Mouse (Mus musculus) midbrain, embryonic 12.5 days (tissue): Measurements from ENCODE around the gene Lrrc74a. TPM values are rescaled to one million over a fixed set of nuclear protein-coding genes. Genes with fewer than 3 reads are reported as not detected.
A peak's percentile ranks its signal among the peaks of the same experiment; 100 is the strongest.

Experiments
- ATAC-seq: fragments of 200-750 bp; cut with Nextera tagmentation; 2 replicates; pipeline ENCODE4 v1.8.0; 2017; ENCODE audit warnings: low read depth, moderate TSS enrichment, moderate library complexity; ENCODE audit not compliant: low FRiP score
- H3K27ac ChIP-seq: fragments of 300-500 bp; sonication (generic); replicated peaks from 2 replicates; pipeline ENCODE4 v1.5.1; 2016; ENCODE audit warnings: mild to moderate bottlenecking
- H3K27me3 ChIP-seq: fragments of 300-500 bp; sonication (generic); 2 replicates; pipeline ENCODE4 v1.6.1; 2016; ENCODE audit warnings: mild to moderate bottlenecking
- H3K36me3 ChIP-seq: fragments of 300-500 bp; sonication (generic); 2 replicates; pipeline ENCODE4 v1.6.1; 2016
- H3K4me1 ChIP-seq: fragments of 300-500 bp; sonication (generic); 2 replicates; pipeline ENCODE4 v1.6.1; 2016
- H3K4me2 ChIP-seq: fragments of 300-500 bp; sonication (generic); replicated peaks from 2 replicates; pipeline ENCODE4 v1.6.1; 2016; ENCODE audit warnings: mild to moderate bottlenecking, moderate library complexity
- H3K4me3 ChIP-seq: fragments of 300-500 bp; sonication (generic); 2 replicates; pipeline ENCODE4 v1.5.1; 2016; ENCODE audit warnings: mild to moderate bottlenecking
- H3K9ac ChIP-seq: fragments of 300-500 bp; sonication (generic); replicated peaks from 2 replicates; pipeline ENCODE4 v1.6.1; 2016; ENCODE audit warnings: mild to moderate bottlenecking, moderate library complexity
- H3K9me3 ChIP-seq: fragments of 300-500 bp; sonication (generic); 2 replicates; pipeline ENCODE4 v1.6.1; 2016; ENCODE audit warnings: mild to moderate bottlenecking
- WGBS: fragments of 180-500 bp; shearing (Covaris S2); methylation state at CpG from one replicate; pipeline ENCODE4 v1.1.7; 2016; 5-methylcytosine and 5-hydroxymethylcytosine counted together
- polyA plus RNA-seq: library from polyadenylated mRNA; unstranded; fragments of >200 nt; fragmentation: Nextera tagmentation; extraction: Ambion mirVana; gene quantifications from 2 replicates; pipeline ENCODE4 v1.2.1, GENCODE M21; 2016

Lrrc74a gene
- polyA plus RNA-seq, 1 experiment from 2014 or later: not detected

- WGBS: 43% methylated on average over 2 of the region's 2 CpGs
- ATAC-seq: no peak
- Histone ChIP-seq H3K4me3 (no peak overlapping the region), H3K27ac (no peak overlapping the region), H3K36me3 (no peaks in the 10 kb centered on the region), H3K9ac (no peak overlapping the region), H3K4me2 (no peak overlapping the region), H3K9me3 (no peaks in the 10 kb centered on the region), H3K4me1 (peaks cover 35% of the 10 kb centered on the region), H3K27me3 (no peaks in the 10 kb centered on the region)
These were observed 56.6 kb downstream of the Lrrc74a start for GRCm38 (mm10) chr12:86790849-86791127.

- H3K27me3 ChIP-seq: no peaks in the 10 kb centered on the region
- H3K4me2 ChIP-seq: no peak overlapping the region
- peaks cover 24% of the 10 kb centered on the region for H3K4me1 ChIP-seq
- WGBS: 83% methylated on average over 2 of the region's 2 CpGs
- ATAC-seq: no peak
- no peak overlapping the region for H3K4me3 ChIP-seq
- H3K9ac ChIP-seq: no peak overlapping the region
- no peaks in the 10 kb centered on the region for H3K36me3 ChIP-seq
- no peaks in the 10 kb centered on the region for H3K9me3 ChIP-seq
- no peak overlapping the region for H3K27ac ChIP-seq
These were observed 57.8 kb downstream of the Lrrc74a start for GRCm38 (mm10) chr12:86791987-86792386.

GRCm38 (mm10) chr12:86793830-86794229, 59.7 kb downstream of the Lrrc74a start:
- peaks cover 3% of the 10 kb centered on the region; the same call in 1 of the 2 replicates for H3K27me3 ChIP-seq
- no peak overlapping the region for H3K9ac ChIP-seq
- no peaks in the 10 kb centered on the region for H3K9me3 ChIP-seq
- H3K27ac ChIP-seq: no peak overlapping the region
- no peak overlapping the region for H3K4me3 ChIP-seq
- H3K4me1 ChIP-seq: peaks cover 21% of the 10 kb centered on the region
- ATAC-seq: no peak
- no peaks in the 10 kb centered on the region for H3K36me3 ChIP-seq
- 54% methylated on average over 3 of the region's 3 CpGs for WGBS
- H3K4me2 ChIP-seq: no peak overlapping the region

GRCm38 (mm10) chr12:86794331-86794730, 60.2 kb downstream of the Lrrc74a start:
- Histone ChIP-seq H3K4me1 (peaks cover 26% of the 10 kb centered on the region), H3K4me2 (no peak overlapping the region), H3K27ac (no peak overlapping the region), H3K9ac (0 out of 2 replicates have a peak overlapping the region, but pooled peaks have one; percentile 4), H3K36me3 (no peaks in the 10 kb centered on the region), H3K9me3 (no peaks in the 10 kb centered on the region), H3K27me3 (peaks cover 3% of the 10 kb centered on the region; the same call in 1 of the 2 replicates), H3K4me3 (no peak overlapping the region)
- no peak for ATAC-seq
- 92% methylated on average over 11 of the region's 11 CpGs for WGBS

- 60% methylated on average over 7 of the region's 7 CpGs for WGBS
- Histone ChIP-seq H3K9me3 (no peaks in the 10 kb centered on the region), H3K4me2 (no peak overlapping the region), H3K9ac (no peak overlapping the region), H3K27me3 (peaks cover 3% of the 10 kb centered on the region; the same call in 1 of the 2 replicates), H3K4me3 (no peak overlapping the region), H3K27ac (0 out of 2 replicates have a peak overlapping the region, but pooled peaks have one; percentile 22), H3K4me1 (peaks cover 29% of the 10 kb centered on the region), H3K36me3 (no peaks in the 10 kb centered on the region)
- peak; percentile 49 for ATAC-seq
These were observed 61.1 kb downstream of the Lrrc74a start for GRCm38 (mm10) chr12:86795076-86795837.

GRCm38 (mm10) chr12:86795838-86796232, 61.7 kb downstream of the Lrrc74a start:
- Histone ChIP-seq H3K4me1 (peaks cover 29% of the 10 kb centered on the region), H3K36me3 (no peaks in the 10 kb centered on the region), H3K9ac (no peak overlapping the region), H3K4me2 (no peak overlapping the region), H3K27me3 (peaks cover 3% of the 10 kb centered on the region; the same call in 1 of the 2 replicates), H3K27ac (0 out of 2 replicates have a peak overlapping the region, but pooled peaks have one; percentile 22), H3K4me3 (no peak overlapping the region), H3K9me3 (no peaks in the 10 kb centered on the region)
- WGBS: 4% methylated on average over 4 of the region's 4 CpGs
- peak; percentile 36 for ATAC-seq

GRCm38 (mm10) chr12:86796351-86796750, 62.2 kb downstream of the Lrrc74a start:
- Histone ChIP-seq H3K9me3 (no peaks in the 10 kb centered on the region), H3K4me1 (peaks cover 33% of the 10 kb centered on the region), H3K27me3 (peaks cover 3% of the 10 kb centered on the region; the same call in 1 of the 2 replicates), H3K36me3 (no peaks in the 10 kb centered on the region), H3K27ac (0 out of 2 replicates have a peak overlapping the region, but pooled peaks have one; percentile 0), H3K4me3 (no peak overlapping the region), H3K4me2 (no peak overlapping the region), H3K9ac (no peak overlapping the region)
- 80% methylated on average over 3 of the region's 3 CpGs for WGBS
- ATAC-seq: no peak

- Histone ChIP-seq H3K4me1 (peaks cover 47% of the 10 kb centered on the region), H3K9ac (no peak overlapping the region), H3K9me3 (no peaks in the 10 kb centered on the region), H3K27me3 (peaks cover 3% of the 10 kb centered on the region), H3K36me3 (no peaks in the 10 kb centered on the region), H3K4me2 (no peak overlapping the region), H3K4me3 (no peak overlapping the region), H3K27ac (no peak overlapping the region)
- ATAC-seq: no peak
- WGBS: 86% methylated on average over 4 of the region's 4 CpGs
These were observed 63.6 kb downstream of the Lrrc74a start for GRCm38 (mm10) chr12:86797771-86798170.

GRCm38 (mm10) chr12:86798773-86799540, 64.8 kb downstream of the Lrrc74a start:
- Histone ChIP-seq H3K4me1 (peaks cover 55% of the 10 kb centered on the region), H3K4me3 (no peak overlapping the region), H3K4me2 (0 out of 2 replicates have a peak overlapping the region, but pooled peaks have one; percentile 15), H3K27me3 (peaks cover 15% of the 10 kb centered on the region), H3K9ac (0 out of 2 replicates have a peak overlapping the region, but pooled peaks have one; percentile 1), H3K27ac (peak overlapping the region; percentile 60), H3K36me3 (no peaks in the 10 kb centered on the region), H3K9me3 (no peaks in the 10 kb centered on the region)
- ATAC-seq: no peak
- WGBS: 20% methylated on average over 14 of the region's 14 CpGs

- Histone ChIP-seq H3K9ac (no peak overlapping the region), H3K4me3 (no peak overlapping the region), H3K27me3 (peaks cover 23% of the 10 kb centered on the region), H3K4me2 (no peak overlapping the region), H3K36me3 (no peaks in the 10 kb centered on the region), H3K9me3 (no peaks in the 10 kb centered on the region), H3K4me1 (peaks cover 63% of the 10 kb centered on the region), H3K27ac (no peak overlapping the region)
- 86% methylated on average over 7 of the region's 7 CpGs for WGBS
- no peak for ATAC-seq
These were observed 65.6 kb downstream of the Lrrc74a start for GRCm38 (mm10) chr12:86799786-86800185.

GRCm38 (mm10) chr12:86800336-86800735, 66.2 kb downstream of the Lrrc74a start:
- Histone ChIP-seq H3K4me2 (peak overlapping the region; percentile 37; the same call in 1 of the 2 replicates), H3K4me3 (no peak overlapping the region), H3K27me3 (peaks cover 29% of the 10 kb centered on the region), H3K9ac (peak overlapping the region; percentile 32; the same call in 1 of the 2 replicates), H3K9me3 (no peaks in the 10 kb centered on the region), H3K36me3 (no peaks in the 10 kb centered on the region), H3K4me1 (peaks cover 68% of the 10 kb centered on the region), H3K27ac (peak overlapping the region; percentile 94)
- 22% methylated on average over 4 of the region's 4 CpGs for WGBS
- no peak for ATAC-seq

GRCm38 (mm10) chr12:86800765-86801147, 66.6 kb downstream of the Lrrc74a start:
- H3K27ac ChIP-seq: peak overlapping the region; percentile 94
- peak; percentile 34 for ATAC-seq
- H3K4me3 ChIP-seq: no peak overlapping the region; the same call in 1 of the 2 replicates
- no peaks in the 10 kb centered on the region for H3K36me3 ChIP-seq
- peak overlapping the region; percentile 37 for H3K4me2 ChIP-seq
- WGBS: under 1% methylated on average over 7 of the region's 7 CpGs
- peaks cover 72% of the 10 kb centered on the region for H3K4me1 ChIP-seq
- peak overlapping the region; percentile 32; the same call in 1 of the 2 replicates for H3K9ac ChIP-seq
- H3K9me3 ChIP-seq: no peaks in the 10 kb centered on the region
- peaks cover 33% of the 10 kb centered on the region for H3K27me3 ChIP-seq
